Mouse (Mus musculus) spleen, adult 18-20 months (tissue): Measurements from ENCODE around the gene Tmub2.
A peak's percentile ranks its signal among the peaks of the same experiment; 100 is the strongest.

Source experiments
- DNase-seq, 2 experiments: peaks; one replicate each; pipeline ENCODE4 v3.0.0; 2022; ENCODE audit warnings: mixed read lengths in 2 of 2

Gene Tmub2

GRCm38 (mm10) chr11:102309821-102310617 lies 25.3 kb downstream of the Tmub2 start:
- DNase-seq: no peak

- no peak for DNase-seq
These were observed 26.3 kb downstream of the Tmub2 start for GRCm38 (mm10) chr11:102310768-102311695.

- DNase-seq: no peak
These were observed 27.2 kb downstream of the Tmub2 start for GRCm38 (mm10) chr11:102311966-102312365.

GRCm38 (mm10) chr11:102312586-102312985 lies 27.9 kb downstream of the Tmub2 start:
- no peak for DNase-seq

- no peak for DNase-seq
These were observed 29.6 kb downstream of the Tmub2 start for GRCm38 (mm10) chr11:102314321-102314720.

GRCm38 (mm10) chr11:102315690-102316571 lies 31.2 kb downstream of the Tmub2 start:
- peak; percentile 40 to 42 for DNase-seq

GRCm38 (mm10) chr11:102316572-102317297 lies 32.0 kb downstream of the Tmub2 start:
- peak; percentile 92 for DNase-seq

- peak in 1 of 2 experiments; percentile 74 for DNase-seq
These were observed 32.7 kb downstream of the Tmub2 start for GRCm38 (mm10) chr11:102317298-102317900.

- peak in 1 of 2 experiments; percentile 73 for DNase-seq
These were observed 33.3 kb downstream of the Tmub2 start for GRCm38 (mm10) chr11:102317901-102318575.

- DNase-seq: peak; percentile 59 to 69
These were observed 34.1 kb downstream of the Tmub2 start for GRCm38 (mm10) chr11:102318576-102319409.

- DNase-seq: peak; percentile 65 to 71
These were observed 34.7 kb downstream of the Tmub2 start, which contains the start of gene Ubtf for GRCm38 (mm10) chr11:102319410-102319792. Gene Ubtf (minus strand): TSS chr11:102319742.

GRCm38 (mm10) chr11:102319941-102320685 lies 35.4 kb downstream of the Tmub2 start:
- peak; percentile 59 to 66 for DNase-seq

GRCm38 (mm10) chr11:102320686-102321005 lies 35.9 kb downstream of the Tmub2 start:
- DNase-seq: no peak

GRCm38 (mm10) chr11:102321931-102322330 lies 37.2 kb downstream of the Tmub2 start:
- no peak for DNase-seq

GRCm38 (mm10) chr11:102323516-102323915 lies 38.8 kb downstream of the Tmub2 start:
- DNase-seq: no peak

GRCm38 (mm10) chr11:102327250-102327649 lies 42.5 kb downstream of the Tmub2 start:
- no peak for DNase-seq

GRCm38 (mm10) chr11:102327839-102328238 lies 43.1 kb downstream of the Tmub2 start:
- no peak for DNase-seq

GRCm38 (mm10) chr11:102329518-102329917 lies 44.8 kb downstream of the Tmub2 start:
- no peak for DNase-seq

GRCm38 (mm10) chr11:102330039-102330438 lies 45.3 kb downstream of the Tmub2 start:
- no peak for DNase-seq
